Mouse (Mus musculus): ENCODE results near the gene Sgo1.

DNA sequence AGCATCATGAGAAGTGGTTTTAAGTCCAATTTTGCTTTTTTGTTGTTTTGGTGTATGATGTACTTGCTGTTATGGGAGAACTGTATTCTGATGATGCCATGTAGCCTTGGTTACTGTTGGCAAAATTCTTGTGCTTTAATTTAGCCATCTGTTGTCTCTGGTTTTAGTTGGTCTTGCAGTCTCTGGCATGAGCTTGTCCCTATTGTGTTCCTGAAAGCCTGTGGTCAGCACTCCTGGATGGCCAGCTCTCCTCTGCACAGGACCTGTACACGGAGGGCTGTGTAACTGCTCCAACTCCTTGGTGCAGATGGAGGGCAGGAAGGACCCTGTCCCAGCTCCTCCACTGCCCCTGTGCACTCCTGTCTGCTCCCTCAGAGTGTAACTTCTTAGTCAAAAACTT lies 29.3 kb upstream of the Sgo1 start:
- TF ChIP-seq CTCF (IDR thresholded peaks at IDR 0.05; ENCODE audit: extremely low read depth, insufficient read length, insufficient replicate concordance, low read depth, low read length): no peak
- no peak for TF ChIP-seq POLR2A (IDR thresholded peaks at IDR 0.05; ENCODE audit: low read depth, low read length)
